Mouse (Mus musculus): ENCODE measurements around the gene Olfr222. TPM values are rescaled to one million over a fixed set of nuclear protein-coding genes. Genes with fewer than 3 reads are reported as not detected.

The Olfr222 gene
- polyA plus RNA-seq, 1 experiment from 2014 or later, result not detected

- Histone ChIP-seq H3K36me3 (ENCODE audit: control insufficient read depth, insufficient read depth, low read length) (no peaks in the 10 kb centered on the region), H3K4me3 (replicated peaks; ENCODE audit: low read depth, low read length) (no peak overlapping the region), H3K9me3 (ENCODE audit: control insufficient read depth, low read length) (no peaks in the 10 kb centered on the region), H3K9ac (replicated peaks; ENCODE audit: low read length) (no peak overlapping the region), H3K27ac (replicated peaks; ENCODE audit: low read depth, low read length) (no peak overlapping the region), H3K4me1 (ENCODE audit: control insufficient read depth, insufficient read depth, low read length) (no peaks in the 10 kb centered on the region), H3K4me2 (ENCODE audit: low read length) (no peak overlapping the region), H3K27me3 (ENCODE audit: control insufficient read depth, insufficient read depth, low read length) (no peaks in the 10 kb centered on the region)
- no peak for DNase-seq
- 90% methylated on average over 8 of the region's 8 CpGs for WGBS
- ATAC-seq (ENCODE audit: low FRiP score, low TSS enrichment), result no peak
Measured at GRCm38 (mm10) chr11:59596950-59597349, 20.9 kb upstream of the Olfr222 start.

GRCm38 (mm10) chr11:59596091-59596490, 20.1 kb upstream of the Olfr222 start:
- no peak overlapping the region for H3K27ac ChIP-seq (replicated peaks; ENCODE audit: low read depth, low read length)
- WGBS, result 49% methylated on average over 4 of the region's 4 CpGs
- no peak overlapping the region for H3K4me3 ChIP-seq (replicated peaks; ENCODE audit: low read depth, low read length)
- no peaks in the 10 kb centered on the region for H3K4me1 ChIP-seq (ENCODE audit: control insufficient read depth, insufficient read depth, low read length)
- ATAC-seq (ENCODE audit: low FRiP score, low TSS enrichment) (no peak), DNase-seq (peak; percentile 7)
- H3K9me3 ChIP-seq (ENCODE audit: control insufficient read depth, low read length), result no peaks in the 10 kb centered on the region
- H3K4me2 ChIP-seq (ENCODE audit: low read length), result no peak overlapping the region
- H3K27me3 ChIP-seq (ENCODE audit: control insufficient read depth, insufficient read depth, low read length), result no peaks in the 10 kb centered on the region
- H3K9ac ChIP-seq (replicated peaks; ENCODE audit: low read length), result no peak overlapping the region
- no peaks in the 10 kb centered on the region for H3K36me3 ChIP-seq (ENCODE audit: control insufficient read depth, insufficient read depth, low read length)

DNA sequence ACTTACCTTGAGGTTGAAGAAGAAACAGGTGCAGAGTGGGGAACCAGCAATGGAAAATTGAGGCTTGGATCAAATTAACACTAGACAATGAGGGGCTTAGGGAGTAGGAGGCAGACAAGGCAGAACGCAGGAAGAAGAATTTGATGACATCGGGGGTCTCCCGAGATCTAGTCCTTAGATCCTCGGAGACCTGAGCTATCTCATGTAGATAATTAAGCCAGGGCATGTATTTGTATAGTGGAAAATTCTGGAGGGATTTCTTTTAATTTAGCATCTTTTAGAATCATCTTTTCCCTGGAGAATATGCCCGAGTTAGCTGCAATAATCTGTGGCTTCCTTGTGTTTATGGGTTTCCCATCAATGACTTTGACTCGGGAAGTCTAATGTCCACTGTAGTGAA, 17.2 kb upstream of the Olfr222 start, which contains the start of gene Olfr223:
Gene Olfr223, minus strand, starts transcription at position 101 of the 400 bp plus-strand sequence.
- no peak within 1 kb of the TSS for H3K4me2 ChIP-seq (ENCODE audit: low read length)
- no peaks in the 10 kb centered on the region for H3K36me3 ChIP-seq (ENCODE audit: control insufficient read depth, insufficient read depth, low read length)
- no peak within 1 kb of the TSS for H3K27ac ChIP-seq (replicated peaks; ENCODE audit: low read depth, low read length)
- no peaks in the 10 kb centered on the region for H3K4me1 ChIP-seq (ENCODE audit: control insufficient read depth, insufficient read depth, low read length)
- no peak for ATAC-seq (ENCODE audit: low FRiP score, low TSS enrichment)
- DNase-seq, result no peak
- WGBS, result 84% methylated on average over 6 of the region's 6 CpGs
- H3K4me3 ChIP-seq (replicated peaks; ENCODE audit: low read depth, low read length), result no peak within 1 kb of the TSS
- H3K9ac ChIP-seq (replicated peaks; ENCODE audit: low read length), result no peak within 1 kb of the TSS
- H3K9me3 ChIP-seq (ENCODE audit: control insufficient read depth, low read length), result no peaks in the 10 kb centered on the region
- H3K27me3 ChIP-seq (ENCODE audit: control insufficient read depth, insufficient read depth, low read length), result no peaks in the 10 kb centered on the region

DNA sequence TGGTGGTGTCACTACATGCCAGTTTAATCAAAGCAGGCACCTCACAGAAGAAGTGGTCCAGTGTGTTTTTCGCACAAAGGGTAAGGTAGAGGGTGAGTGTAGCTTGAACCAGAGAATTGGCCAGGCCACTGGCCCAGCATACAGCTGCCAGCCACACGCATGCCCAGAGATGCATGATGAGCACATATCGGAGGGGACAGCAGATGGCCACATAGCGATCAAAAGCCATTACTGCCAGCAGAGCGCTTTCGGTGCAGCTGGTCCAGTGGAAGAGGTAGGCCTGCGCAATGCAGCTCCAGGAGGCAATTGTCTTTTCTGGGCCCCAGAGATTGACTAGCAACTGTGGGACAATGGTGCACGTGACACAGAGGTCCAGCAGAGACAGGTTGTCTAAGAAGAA, 13.5 kb upstream of the Olfr222 start:
- Histone ChIP-seq H3K9me3 (ENCODE audit: control insufficient read depth, low read length) (no peaks in the 10 kb centered on the region), H3K4me3 (replicated peaks; ENCODE audit: low read depth, low read length) (no peak overlapping the region), H3K9ac (replicated peaks; ENCODE audit: low read length) (no peak overlapping the region), H3K27ac (replicated peaks; ENCODE audit: low read depth, low read length) (no peak overlapping the region), H3K4me1 (ENCODE audit: control insufficient read depth, insufficient read depth, low read length) (no peaks in the 10 kb centered on the region), H3K4me2 (ENCODE audit: low read length) (no peak overlapping the region), H3K36me3 (ENCODE audit: control insufficient read depth, insufficient read depth, low read length) (no peaks in the 10 kb centered on the region), H3K27me3 (ENCODE audit: control insufficient read depth, insufficient read depth, low read length) (no peaks in the 10 kb centered on the region)
- ATAC-seq (ENCODE audit: low FRiP score, low TSS enrichment) (no peak), DNase-seq (no peak)
- WGBS, result 82% methylated on average over 8 of the region's 8 CpGs

GRCm38 (mm10) chr11:59584539-59584938, 8.5 kb upstream of the Olfr222 start:
- no peak overlapping the region for H3K9ac ChIP-seq (replicated peaks; ENCODE audit: low read length)
- no peaks in the 10 kb centered on the region for H3K4me1 ChIP-seq (ENCODE audit: control insufficient read depth, insufficient read depth, low read length)
- H3K36me3 ChIP-seq (ENCODE audit: control insufficient read depth, insufficient read depth, low read length), result no peaks in the 10 kb centered on the region
- ATAC-seq (ENCODE audit: low FRiP score, low TSS enrichment), result no peak
- peak; percentile 17 for DNase-seq
- H3K4me3 ChIP-seq (replicated peaks; ENCODE audit: low read depth, low read length), result no peak overlapping the region
- 37% methylated on average over 6 of the region's 6 CpGs for WGBS
- no peaks in the 10 kb centered on the region for H3K27me3 ChIP-seq (ENCODE audit: control insufficient read depth, insufficient read depth, low read length)
- no peak overlapping the region for H3K4me2 ChIP-seq (ENCODE audit: low read length)
- H3K27ac ChIP-seq (replicated peaks; ENCODE audit: low read depth, low read length), result no peak overlapping the region
- no peaks in the 10 kb centered on the region for H3K9me3 ChIP-seq (ENCODE audit: control insufficient read depth, low read length)

GRCm38 (mm10) chr11:59575726-59576125, 309 bp downstream of the Olfr222 start:
- Histone ChIP-seq H3K27ac (replicated peaks; ENCODE audit: low read depth, low read length) (no peak overlapping the region), H3K4me1 (ENCODE audit: control insufficient read depth, insufficient read depth, low read length) (no peaks in the 10 kb centered on the region), H3K36me3 (ENCODE audit: control insufficient read depth, insufficient read depth, low read length) (no peaks in the 10 kb centered on the region), H3K4me3 (replicated peaks; ENCODE audit: low read depth, low read length) (no peak overlapping the region), H3K9ac (replicated peaks; ENCODE audit: low read length) (no peak overlapping the region), H3K9me3 (ENCODE audit: control insufficient read depth, low read length) (no peaks in the 10 kb centered on the region), H3K27me3 (ENCODE audit: control insufficient read depth, insufficient read depth, low read length) (no peaks in the 10 kb centered on the region), H3K4me2 (ENCODE audit: low read length) (no peak overlapping the region)
- no peak for DNase-seq
- WGBS, result 72% methylated on average over 9 of the region's 9 CpGs
- ATAC-seq (ENCODE audit: low FRiP score, low TSS enrichment), result no peak

GRCm38 (mm10) chr11:59569306-59569705, 6.7 kb downstream of the Olfr222 start:
- DNase-seq, result peak; percentile 30
- H3K27me3 ChIP-seq (ENCODE audit: control insufficient read depth, insufficient read depth, low read length), result no peaks in the 10 kb centered on the region
- 69% methylated on average over 3 of the region's 3 CpGs for WGBS
- H3K4me3 ChIP-seq (replicated peaks; ENCODE audit: low read depth, low read length), result no peak overlapping the region
- no peak overlapping the region for H3K4me2 ChIP-seq (ENCODE audit: low read length)
- no peak overlapping the region for H3K27ac ChIP-seq (replicated peaks; ENCODE audit: low read depth, low read length)
- ATAC-seq (ENCODE audit: low FRiP score, low TSS enrichment), result no peak
- H3K36me3 ChIP-seq (ENCODE audit: control insufficient read depth, insufficient read depth, low read length), result no peaks in the 10 kb centered on the region
- H3K4me1 ChIP-seq (ENCODE audit: control insufficient read depth, insufficient read depth, low read length), result no peaks in the 10 kb centered on the region
- no peaks in the 10 kb centered on the region for H3K9me3 ChIP-seq (ENCODE audit: control insufficient read depth, low read length)
- H3K9ac ChIP-seq (replicated peaks; ENCODE audit: low read length), result no peak overlapping the region

DNA sequence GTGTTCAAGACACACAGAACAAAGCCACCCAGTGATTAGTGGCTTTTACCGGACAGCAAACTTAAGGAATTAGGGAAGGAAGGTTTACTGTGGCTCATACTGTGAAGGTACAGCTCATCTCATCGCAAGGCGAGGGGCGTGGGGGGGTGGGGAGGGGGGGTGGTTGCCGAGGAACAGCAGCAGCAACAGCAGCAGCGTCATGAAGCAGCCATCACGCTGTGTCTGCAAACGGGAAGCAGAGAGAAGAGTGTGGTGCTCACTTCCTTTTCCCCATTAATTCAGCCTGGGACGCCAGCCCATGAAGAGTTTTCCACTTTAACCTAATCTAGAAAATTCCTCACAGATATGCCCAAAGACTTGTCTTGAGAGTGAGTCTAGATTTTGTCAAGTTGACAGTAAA, 13.2 kb downstream of the Olfr222 start:
- Histone ChIP-seq H3K36me3 (ENCODE audit: control insufficient read depth, insufficient read depth, low read length) (no peaks in the 10 kb centered on the region), H3K9me3 (ENCODE audit: control insufficient read depth, low read length) (no peaks in the 10 kb centered on the region), H3K27ac (replicated peaks; ENCODE audit: low read depth, low read length) (no peak overlapping the region), H3K4me2 (ENCODE audit: low read length) (no peak overlapping the region), H3K4me3 (replicated peaks; ENCODE audit: low read depth, low read length) (no peak overlapping the region), H3K4me1 (ENCODE audit: control insufficient read depth, insufficient read depth, low read length) (no peaks in the 10 kb centered on the region), H3K9ac (replicated peaks; ENCODE audit: low read length) (no peak overlapping the region), H3K27me3 (ENCODE audit: control insufficient read depth, insufficient read depth, low read length) (no peaks in the 10 kb centered on the region)
- 70% methylated on average over 9 of the region's 9 CpGs for WGBS
- DNase-seq (no peak), ATAC-seq (ENCODE audit: low FRiP score, low TSS enrichment) (no peak)

- no peak overlapping the region for H3K9ac ChIP-seq (replicated peaks; ENCODE audit: low read length)
- 95% methylated on average over 4 of the region's 4 CpGs for WGBS
- ATAC-seq (ENCODE audit: low FRiP score, low TSS enrichment), result no peak
- H3K36me3 ChIP-seq (ENCODE audit: control insufficient read depth, insufficient read depth, low read length), result no peaks in the 10 kb centered on the region
- H3K27me3 ChIP-seq (ENCODE audit: control insufficient read depth, insufficient read depth, low read length), result no peaks in the 10 kb centered on the region
- no peak overlapping the region for H3K27ac ChIP-seq (replicated peaks; ENCODE audit: low read depth, low read length)
- no peak overlapping the region for H3K4me3 ChIP-seq (replicated peaks; ENCODE audit: low read depth, low read length)
- no peaks in the 10 kb centered on the region for H3K9me3 ChIP-seq (ENCODE audit: control insufficient read depth, low read length)
- no peak for DNase-seq
- no peak overlapping the region for H3K4me2 ChIP-seq (ENCODE audit: low read length)
- no peaks in the 10 kb centered on the region for H3K4me1 ChIP-seq (ENCODE audit: control insufficient read depth, insufficient read depth, low read length)
Measured at GRCm38 (mm10) chr11:59562336-59562735, 13.7 kb downstream of the Olfr222 start.
